Mouse (Mus musculus) stomach, embryonic 16.5 days (tissue): ENCODE results near the gene Mast4. TPM values are rescaled to one million over a fixed set of nuclear protein-coding genes. Genes with fewer than 3 reads are reported as not detected.

Source experiments
- ATAC-seq: fragments of 200-750 bp; cut with Nextera tagmentation; 2 replicates; pipeline ENCODE4 v1.8.0; 2017; ENCODE audit warnings: moderate number of reproducible peaks, moderate TSS enrichment; ENCODE audit not compliant: insufficient read depth, low FRiP score
- H3K27ac ChIP-seq: fragments of 300-500 bp; sonication (generic); 2 replicates; pipeline ENCODE4 v1.5.1; 2014; ENCODE audit warnings: low read length
- H3K27me3 ChIP-seq: fragments of 300-500 bp; sonication (generic); 2 replicates; pipeline ENCODE4 v1.6.1; 2014; ENCODE audit warnings: low read length, control low read depth, mixed read lengths; ENCODE audit not compliant: control insufficient read depth, insufficient read depth
- H3K36me3 ChIP-seq: fragments of 300-500 bp; sonication (generic); 2 replicates; pipeline ENCODE4 v1.6.1; 2014; ENCODE audit warnings: low read length; ENCODE audit not compliant: control insufficient read depth, insufficient read depth
- H3K4me1 ChIP-seq: fragments of 300-500 bp; sonication (generic); 2 replicates; pipeline ENCODE4 v1.6.1; 2014; ENCODE audit warnings: low read length, control low read depth, mixed read lengths; ENCODE audit not compliant: control insufficient read depth, insufficient read depth
- H3K4me2 ChIP-seq: fragments of 300-500 bp; sonication (generic); 2 replicates; pipeline ENCODE4 v1.6.1; 2014; ENCODE audit warnings: low read depth, low read length, mixed read lengths
- H3K4me3 ChIP-seq: fragments of 300-500 bp; sonication (generic); replicated peaks from 2 replicates; pipeline ENCODE4 v1.5.1; 2014; ENCODE audit warnings: mild to moderate bottlenecking, low read length
- H3K9ac ChIP-seq: fragments of 300-500 bp; sonication (generic); 2 replicates; pipeline ENCODE4 v1.6.1; 2014; ENCODE audit warnings: low read length
- H3K9me3 ChIP-seq: fragments of 300-500 bp; sonication (generic); replicated peaks from 2 replicates; pipeline ENCODE4 v1.6.1; 2016; ENCODE audit warnings: low read length, control low read depth; ENCODE audit not compliant: control insufficient read depth
- WGBS: fragments of 180-500 bp; shearing (Covaris S2); extraction: QIAGEN DNeasy Blood & Tissue Kit; methylation state at CpG from one replicate; pipeline ENCODE4 v1.1.7; 2014; 5-methylcytosine and 5-hydroxymethylcytosine counted together
- polyA plus RNA-seq: library from polyadenylated mRNA; unstranded; fragments of >200 nt; fragmentation: Nextera tagmentation; extraction: Ambion mirVana; gene quantifications from 2 replicates; pipeline ENCODE4 v1.2.1, GENCODE M21; 2015

The Mast4 gene
- polyA plus RNA-seq, 1 experiment from 2014 or later: 31.0 TPM

- no peaks in the 10 kb centered on the region for H3K9me3 ChIP-seq
- ATAC-seq: no peak
- H3K27me3 ChIP-seq: no peaks in the 10 kb centered on the region
- WGBS: 77% methylated on average over 8 of the region's 8 CpGs
- no peak overlapping the region for H3K4me3 ChIP-seq
- no peaks in the 10 kb centered on the region for H3K36me3 ChIP-seq
- H3K4me1 ChIP-seq: no peaks in the 10 kb centered on the region
- no peak overlapping the region for H3K27ac ChIP-seq
- no peak overlapping the region for H3K4me2 ChIP-seq
- H3K9ac ChIP-seq: no peak overlapping the region
These were observed 499.0 kb downstream of the Mast4 start for GRCm38 (mm10) chr13:102835336-102835735.

- Histone ChIP-seq H3K27ac (no peak overlapping the region), H3K9ac (no peak overlapping the region), H3K9me3 (no peaks in the 10 kb centered on the region), H3K36me3 (0 out of 2 replicates have a peak, but pooled peaks cover 3% of the 10 kb centered on the region), H3K4me3 (no peak overlapping the region), H3K4me1 (no peaks in the 10 kb centered on the region), H3K27me3 (no peaks in the 10 kb centered on the region), H3K4me2 (no peak overlapping the region)
- no peak for ATAC-seq
- 63% methylated on average over 4 of the region's 4 CpGs for WGBS
These were observed 516.0 kb downstream of the Mast4 start for GRCm38 (mm10) chr13:102818287-102818686.

GRCm38 (mm10) chr13:102816689-102817088 is 517.6 kb downstream of the Mast4 start:
- ATAC-seq: no peak
- Histone ChIP-seq H3K9ac (no peak overlapping the region), H3K4me1 (no peaks in the 10 kb centered on the region), H3K27ac (no peak overlapping the region), H3K9me3 (no peaks in the 10 kb centered on the region), H3K4me3 (no peak overlapping the region), H3K36me3 (0 out of 2 replicates have a peak, but pooled peaks cover 2% of the 10 kb centered on the region), H3K4me2 (no peak overlapping the region), H3K27me3 (no peaks in the 10 kb centered on the region)
- 78% methylated on average over 7 of the region's 7 CpGs for WGBS

GRCm38 (mm10) chr13:102815158-102815557 is 519.1 kb downstream of the Mast4 start:
- Histone ChIP-seq H3K4me2 (no peak overlapping the region), H3K27me3 (no peaks in the 10 kb centered on the region), H3K4me1 (peaks cover 7% of the 10 kb centered on the region; the same call in 1 of the 2 replicates), H3K4me3 (no peak overlapping the region), H3K9me3 (no peaks in the 10 kb centered on the region), H3K27ac (no peak overlapping the region), H3K9ac (no peak overlapping the region), H3K36me3 (no peaks in the 10 kb centered on the region)
- ATAC-seq: no peak
- 87% methylated on average over 6 of the region's 6 CpGs for WGBS

- no peaks in the 10 kb centered on the region for H3K27me3 ChIP-seq
- 0 out of 2 replicates have a peak overlapping the region, but pooled peaks have one; percentile 40 for H3K9ac ChIP-seq
- 13% methylated on average over 15 of the region's 15 CpGs for WGBS
- H3K27ac ChIP-seq: no peak overlapping the region
- ATAC-seq: no peak
- no peaks in the 10 kb centered on the region for H3K9me3 ChIP-seq
- peaks cover 11% of the 10 kb centered on the region; the same call in 1 of the 2 replicates for H3K4me1 ChIP-seq
- H3K36me3 ChIP-seq: no peaks in the 10 kb centered on the region
- peak overlapping the region; percentile 18; the same call in 1 of the 2 replicates for H3K4me3 ChIP-seq
- peak overlapping the region; percentile 38 for H3K4me2 ChIP-seq
These were observed 523.0 kb downstream of the Mast4 start for GRCm38 (mm10) chr13:102811129-102811832.

GRCm38 (mm10) chr13:102806652-102807051 is 527.6 kb downstream of the Mast4 start:
- no peaks in the 10 kb centered on the region for H3K9me3 ChIP-seq
- no peak overlapping the region for H3K4me2 ChIP-seq
- WGBS: 73% methylated on average over 3 of the region's 3 CpGs
- ATAC-seq: no peak
- H3K4me3 ChIP-seq: no peak overlapping the region
- H3K9ac ChIP-seq: no peak overlapping the region
- H3K27ac ChIP-seq: no peak overlapping the region
- H3K36me3 ChIP-seq: no peaks in the 10 kb centered on the region
- H3K27me3 ChIP-seq: no peaks in the 10 kb centered on the region
- peaks cover 11% of the 10 kb centered on the region; the same call in 1 of the 2 replicates for H3K4me1 ChIP-seq

GRCm38 (mm10) chr13:102805190-102805589 is 529.1 kb downstream of the Mast4 start:
- no peak for ATAC-seq
- Histone ChIP-seq H3K9me3 (no peaks in the 10 kb centered on the region), H3K36me3 (no peaks in the 10 kb centered on the region), H3K27me3 (no peaks in the 10 kb centered on the region), H3K4me1 (peaks cover 3% of the 10 kb centered on the region; the same call in 1 of the 2 replicates), H3K27ac (no peak overlapping the region), H3K4me2 (no peak overlapping the region), H3K4me3 (no peak overlapping the region), H3K9ac (no peak overlapping the region)
- WGBS: 57% methylated on average over 6 of the region's 6 CpGs

- 83% methylated on average over 9 of the region's 9 CpGs for WGBS
- H3K36me3 ChIP-seq: no peaks in the 10 kb centered on the region
- no peak for ATAC-seq
These were observed 531.1 kb downstream of the Mast4 start for GRCm38 (mm10) chr13:102803206-102803605.

GRCm38 (mm10) chr13:102792157-102792556 is 542.1 kb downstream of the Mast4 start:
- no peak overlapping the region for H3K9ac ChIP-seq
- H3K4me1 ChIP-seq: no peaks in the 10 kb centered on the region
- H3K4me3 ChIP-seq: no peak overlapping the region
- no peaks in the 10 kb centered on the region for H3K9me3 ChIP-seq
- no peak overlapping the region for H3K27ac ChIP-seq
- no peak overlapping the region for H3K4me2 ChIP-seq
- ATAC-seq: no peak
- WGBS: 89% methylated on average over 3 of the region's 3 CpGs
- H3K36me3 ChIP-seq: no peaks in the 10 kb centered on the region
- no peaks in the 10 kb centered on the region for H3K27me3 ChIP-seq

More at GRCm38 (mm10) chr13:102803206-102803605, 531.1 kb downstream of the Mast4 start:
- no peaks in the 10 kb centered on the region for H3K27me3 ChIP-seq
- no peak overlapping the region for H3K4me3 ChIP-seq
- H3K9me3 ChIP-seq: no peaks in the 10 kb centered on the region
- no peak overlapping the region for H3K27ac ChIP-seq
- no peak overlapping the region for H3K9ac ChIP-seq
- no peak overlapping the region for H3K4me2 ChIP-seq
- peaks cover 3% of the 10 kb centered on the region; the same call in 1 of the 2 replicates for H3K4me1 ChIP-seq
